Mouse (Mus musculus): ENCODE results near the gene Arpc4. TPM values are rescaled to one million over a fixed set of nuclear protein-coding genes. Genes with fewer than 3 reads are reported as not detected.
"Not testable (repeated sequence)": the region's sequence is repeated elsewhere in the genome, so short reads cannot be mapped to it uniquely, and the experiment has no call there.

The Arpc4 gene
- 10 to 100 TPM; 63.3 to 66.7 TPM for total RNA-seq (2021)
- long read RNA-seq, experiment 1, transcript Arpc4-201 (6 exons, 2,270 nt) = major isoform, 18 of 27 reads
- long read RNA-seq, experiment 1, partial matches to known transcripts = 5 of 27 reads
- long read RNA-seq, experiment 1, other reads (novel, unspliced or antisense) = 4 of 27 reads
- long read RNA-seq, experiment 2, transcript Arpc4-201 (6 exons, 2,270 nt) = major isoform, 14 of 20 reads
- long read RNA-seq, experiment 2, partial matches to known transcripts = 4 of 20 reads
- long read RNA-seq, experiment 2, other reads (novel, unspliced or antisense) = 2 of 20 reads

DNA sequence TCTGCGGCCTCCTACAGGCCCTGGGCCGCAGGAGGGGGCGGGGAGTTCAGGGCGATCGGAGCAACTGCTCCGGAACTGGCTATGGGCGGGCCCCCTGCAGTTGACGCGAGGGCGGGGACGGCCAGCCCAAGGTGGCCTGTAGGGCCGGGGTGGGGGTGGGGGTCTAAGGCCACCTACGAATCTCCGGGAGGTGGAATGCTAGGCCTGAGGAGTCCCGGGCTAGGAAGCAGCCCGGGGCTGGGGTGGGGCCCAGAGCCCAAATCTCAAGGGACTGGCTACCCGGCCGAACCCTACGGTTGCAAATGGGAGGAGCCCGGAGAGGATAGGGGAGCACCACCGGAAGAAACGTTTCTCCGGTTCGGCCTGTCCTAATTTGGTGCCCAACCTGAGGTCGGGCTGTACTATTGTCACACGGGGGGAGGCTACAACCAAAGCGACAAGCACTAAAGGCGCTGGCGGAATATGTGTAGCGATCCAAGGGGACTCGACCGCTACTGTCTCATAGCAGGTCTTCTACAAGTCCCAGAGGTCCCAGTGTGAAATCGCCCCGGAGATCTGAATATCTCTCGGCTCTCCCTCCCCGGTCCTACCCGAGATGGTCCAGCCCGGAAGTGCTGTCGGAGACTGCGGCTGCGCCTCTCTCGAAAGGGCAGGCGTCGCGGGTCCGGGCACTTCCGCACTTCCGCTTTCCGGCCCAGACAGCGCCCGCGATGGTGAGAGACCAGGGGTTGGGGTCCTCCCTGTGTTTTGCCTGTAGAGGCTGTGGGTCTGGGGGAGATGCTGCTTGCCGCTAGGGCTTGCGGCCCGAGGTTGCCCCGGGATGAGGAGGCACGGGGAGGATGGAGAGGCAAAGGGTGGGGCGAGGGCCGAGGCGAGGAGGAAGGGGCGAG is at the start of gene Arpc4, which contains the start of gene Tada3:
Gene Arpc4 (plus strand): TSS at position 620 of the 890 bp plus-strand sequence.
Gene Tada3 (minus strand): TSS at position 388 of the 890 bp plus-strand sequence.
- peak; percentile 95 for DNase-seq

DNA sequence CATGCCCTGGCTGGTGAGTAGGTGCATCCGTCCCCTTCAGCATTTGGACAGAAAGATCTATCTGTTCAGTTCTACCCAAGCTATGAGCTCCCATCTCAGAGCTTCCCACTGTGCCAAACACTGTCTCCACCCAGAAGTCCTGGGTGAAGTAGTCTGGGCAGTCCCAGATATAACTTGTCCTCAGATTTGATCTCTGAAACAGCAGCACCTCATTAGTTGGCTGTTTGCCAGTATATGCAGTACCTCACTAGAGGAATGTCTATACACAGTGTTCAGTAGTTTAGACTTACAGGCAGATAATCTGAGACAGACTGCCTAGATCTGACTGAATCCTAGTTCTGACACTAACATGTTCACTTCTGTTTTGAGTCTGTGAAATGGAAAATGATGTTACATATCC is 48.5 kb upstream of the Arpc4 start:
- no peak for DNase-seq

- peak in 1 of 2 experiments; percentile 54 for DNase-seq
Measured at GRCm38 (mm10) chr6:113330547-113330946, 47.4 kb upstream of the Arpc4 start.

- no peak for DNase-seq
Measured at GRCm38 (mm10) chr6:113331721-113332120, 46.2 kb upstream of the Arpc4 start.

- not testable (repeated sequence) for DNase-seq
Measured at GRCm38 (mm10) chr6:113332734-113333133, 45.2 kb upstream of the Arpc4 start.

- DNase-seq = peak; percentile 58 to 61
Measured at GRCm38 (mm10) chr6:113333137-113333950, 44.6 kb upstream of the Arpc4 start.

GRCm38 (mm10) chr6:113334216-113334615 is 43.7 kb upstream of the Arpc4 start:
- no peak for DNase-seq

DNA sequence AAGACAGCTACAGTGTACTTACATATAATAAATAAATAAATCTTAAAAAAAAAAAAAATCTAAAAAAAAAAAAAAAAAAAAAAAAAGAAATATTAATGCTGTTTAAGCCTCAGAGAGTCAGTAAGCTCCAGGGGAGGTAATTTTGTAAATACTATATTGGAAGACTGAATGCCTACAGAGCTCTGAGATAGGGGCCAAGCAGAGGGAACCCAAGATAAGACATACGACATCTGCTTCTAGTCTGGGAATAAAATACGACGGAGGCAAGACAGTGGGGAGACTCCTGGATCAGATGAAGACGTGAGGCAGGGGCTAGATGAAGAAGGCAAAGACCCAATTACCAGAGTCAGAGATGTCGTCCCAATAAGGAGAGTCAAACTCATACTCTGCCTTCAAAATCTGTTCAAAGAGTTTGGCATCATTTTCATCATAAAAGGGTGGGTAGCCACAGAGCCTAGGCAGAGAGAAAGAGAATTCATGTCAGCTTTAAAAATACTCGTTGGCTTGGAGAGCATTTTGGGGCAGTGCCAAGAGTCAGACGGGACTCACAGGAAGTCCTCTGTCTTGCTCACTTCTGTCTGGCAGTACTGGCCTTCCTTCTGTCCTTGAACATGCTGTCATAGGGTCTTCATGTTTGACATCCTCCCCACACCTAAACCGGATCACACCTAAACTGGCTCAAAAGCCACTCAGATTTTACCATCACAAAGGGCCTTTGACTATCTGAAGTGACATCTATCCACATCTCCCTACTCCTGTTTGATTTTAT is 40.9 kb upstream of the Arpc4 start:
- DNase-seq = peak; percentile 55 to 56

DNA sequence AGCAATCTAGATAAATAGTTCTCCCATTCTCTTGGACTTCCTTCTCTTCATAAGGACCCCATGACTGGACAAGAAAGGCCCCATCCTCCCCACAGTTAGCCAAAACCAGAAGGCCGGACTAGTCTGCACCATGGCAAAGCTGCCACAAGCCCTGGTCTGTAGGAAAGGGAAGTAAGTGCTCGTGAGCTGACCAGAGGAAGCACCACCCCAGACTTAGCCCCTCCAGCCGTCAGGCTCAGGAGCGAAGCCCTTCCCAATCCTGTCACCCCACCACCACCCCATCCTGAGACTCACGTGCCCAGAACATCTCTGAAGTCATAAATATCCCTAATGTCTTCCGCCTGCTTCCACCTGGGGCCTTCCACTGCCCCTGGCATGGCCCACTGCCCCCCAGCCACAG is 36.3 kb upstream of the Arpc4 start:
- DNase-seq = peak in 1 of 2 experiments; percentile 59

DNA sequence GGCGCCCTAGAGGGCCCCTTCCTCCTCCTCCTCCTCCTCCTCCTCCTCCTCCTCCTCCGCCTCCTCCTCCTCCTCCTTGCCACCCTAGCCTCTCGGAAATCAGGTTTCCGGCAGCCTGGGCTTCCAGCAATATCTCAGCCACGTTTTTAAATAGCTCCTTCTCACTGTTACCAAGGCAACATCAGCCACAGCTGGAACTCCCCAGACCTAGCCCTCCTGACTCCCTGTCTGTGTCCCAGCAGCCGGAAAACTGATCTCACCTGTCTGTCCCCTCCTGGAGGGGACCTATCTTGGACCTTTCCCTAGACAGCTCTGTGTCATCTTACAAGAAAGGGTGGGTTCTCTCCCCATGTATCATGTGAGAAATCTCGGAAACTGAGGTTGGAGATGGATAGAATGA is 35.6 kb upstream of the Arpc4 start:
- DNase-seq = no peak

DNA sequence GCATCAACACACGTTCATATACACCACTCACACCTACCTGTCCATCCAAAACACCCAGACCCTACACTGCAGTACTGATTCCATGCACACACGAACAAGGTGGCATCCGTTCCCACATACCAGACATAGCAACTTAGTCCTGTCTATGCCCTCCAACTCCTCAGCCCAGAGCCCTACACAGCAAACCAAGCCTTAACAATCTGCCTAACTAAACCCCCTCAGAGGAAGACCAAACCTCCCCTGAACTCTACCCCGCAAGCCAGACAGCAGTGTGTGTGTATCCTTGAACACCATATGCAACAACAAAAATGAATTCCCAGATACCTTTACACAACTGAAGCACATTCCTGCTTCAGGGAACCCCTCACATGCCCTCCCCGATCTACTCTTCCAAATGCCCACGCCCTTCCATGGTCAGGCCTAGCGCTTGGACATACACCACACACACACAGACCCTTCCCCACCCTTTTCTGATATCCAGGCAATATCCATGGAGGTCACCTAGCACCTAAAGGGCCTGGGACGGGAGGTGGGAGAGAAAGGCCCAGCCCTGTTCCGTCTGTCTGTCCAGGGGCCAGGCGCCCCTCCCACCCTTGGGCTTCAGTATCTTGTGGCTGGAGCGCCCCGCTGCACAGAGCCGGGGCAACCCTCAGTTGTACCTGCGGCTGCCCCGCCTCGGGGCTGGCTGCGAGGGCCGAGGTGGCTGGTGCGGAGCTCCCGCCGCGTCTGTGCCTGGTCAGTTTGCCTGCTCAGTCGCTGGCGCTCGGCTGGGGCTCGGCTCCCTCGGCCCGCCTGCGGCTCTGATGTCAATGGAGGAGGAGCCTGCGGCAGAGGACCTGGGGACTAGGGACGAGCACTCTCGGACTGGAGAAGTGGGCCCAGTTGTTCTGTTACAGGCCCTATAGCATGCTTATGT is 34.5 kb upstream of the Arpc4 start, which contains the start of gene Camk1:
Gene Camk1 (minus strand): TSS at position 808 of the 916 bp plus-strand sequence.
- peak; percentile 90 to 93 for DNase-seq

DNA sequence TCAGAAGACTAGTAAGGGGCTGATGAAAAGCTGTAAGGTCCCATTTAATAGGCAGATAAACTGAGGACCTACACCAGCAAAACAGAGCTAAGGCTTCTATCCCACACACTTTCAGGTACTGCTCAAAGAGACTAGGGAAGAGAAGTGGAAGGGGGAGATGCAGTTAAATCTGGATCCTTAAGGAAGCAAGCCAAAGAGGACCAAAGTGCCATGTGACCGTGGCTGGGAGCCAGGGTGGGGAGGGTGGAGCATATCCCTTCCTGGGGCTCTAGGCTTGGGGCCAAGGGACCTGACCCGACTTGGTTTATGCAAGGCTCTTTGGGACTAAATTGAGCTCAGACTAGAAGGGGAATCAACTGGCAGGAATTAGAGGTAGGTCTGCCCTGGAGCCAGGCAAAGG is 33.6 kb upstream of the Arpc4 start:
- peak; percentile 92 for DNase-seq

- DNase-seq = no peak
Measured at GRCm38 (mm10) chr6:113346897-113347296, 31.0 kb upstream of the Arpc4 start.

DNA sequence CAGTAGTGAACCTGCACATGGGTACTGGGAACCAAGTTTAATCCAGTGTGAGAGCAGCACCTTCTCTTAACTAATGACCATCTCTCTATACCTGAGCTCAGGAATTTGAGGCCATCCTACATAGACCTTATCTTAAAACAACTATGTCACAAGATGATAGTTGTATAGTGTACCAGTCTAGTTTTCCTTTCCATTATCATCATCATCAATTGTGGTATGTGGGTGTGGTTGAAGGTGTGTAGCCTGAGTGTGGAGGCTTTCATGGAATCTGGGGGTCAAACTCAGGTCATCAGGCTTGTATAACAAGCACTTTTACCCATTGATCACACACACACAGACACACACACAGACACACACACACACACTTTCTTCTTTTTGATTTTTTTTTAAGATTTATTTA is 27.4 kb upstream of the Arpc4 start:
- no peak for DNase-seq

DNA sequence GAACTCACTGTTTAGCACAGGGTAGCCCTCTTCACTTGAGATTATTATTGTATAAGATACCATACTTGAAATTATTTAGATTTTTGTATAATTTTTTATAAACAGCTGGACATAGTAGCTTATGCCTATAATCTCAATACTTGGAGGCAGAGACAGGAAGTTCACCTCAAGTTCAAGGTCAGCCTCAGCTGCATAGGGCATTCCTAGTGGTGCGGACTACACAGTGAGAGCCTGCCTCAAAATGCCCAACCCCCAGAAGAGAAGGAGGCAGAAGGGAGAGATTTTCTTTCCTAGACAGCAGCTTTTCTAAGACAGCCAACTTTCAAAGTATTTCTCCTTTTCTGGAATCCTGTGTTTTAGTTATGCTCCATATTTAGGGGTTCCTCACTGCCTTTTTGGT is 26.8 kb upstream of the Arpc4 start:
- DNase-seq = no peak

- DNase-seq = no peak
Measured at GRCm38 (mm10) chr6:113351653-113352052, 26.3 kb upstream of the Arpc4 start.

DNA sequence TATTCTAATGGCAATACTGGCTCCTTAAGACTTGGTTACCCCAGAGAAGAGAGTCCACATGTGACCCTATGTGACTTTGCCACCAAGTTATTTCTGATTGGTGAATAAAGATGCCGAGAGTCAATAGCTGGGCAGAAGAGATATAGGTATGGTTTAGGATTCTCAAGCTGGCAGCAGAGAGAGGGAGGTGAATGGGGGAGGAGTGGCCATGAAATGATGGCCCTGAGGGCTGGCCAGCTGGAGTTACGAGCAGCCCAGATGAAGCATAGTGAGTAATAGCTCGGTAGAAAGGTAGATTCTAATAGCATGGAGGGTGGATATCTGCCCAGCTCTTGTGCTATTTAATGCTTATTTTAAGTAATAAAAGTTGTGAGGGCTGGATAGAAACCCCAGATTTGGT is 25.1 kb upstream of the Arpc4 start:
- no peak for DNase-seq

DNA sequence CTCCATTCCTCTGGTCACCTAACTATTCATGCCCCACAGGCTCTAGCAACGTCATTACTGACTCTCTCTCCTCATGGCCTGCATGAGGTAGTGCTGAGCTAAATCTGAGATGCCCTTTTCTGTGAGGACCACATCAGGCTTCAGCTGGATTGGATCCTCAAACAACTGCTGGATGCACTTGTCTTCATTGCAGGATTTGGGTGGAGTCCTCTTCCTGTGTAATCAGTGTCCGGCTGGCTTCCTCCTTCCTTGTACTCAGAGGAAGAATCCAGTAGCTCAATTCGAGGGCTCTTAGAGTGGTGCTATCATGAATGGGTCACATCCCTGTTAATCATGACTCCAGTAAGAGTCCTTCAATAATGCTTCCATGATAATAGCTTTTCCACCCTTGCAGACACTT is 24.2 kb upstream of the Arpc4 start:
- DNase-seq = peak in 1 of 2 experiments; percentile 46

DNA sequence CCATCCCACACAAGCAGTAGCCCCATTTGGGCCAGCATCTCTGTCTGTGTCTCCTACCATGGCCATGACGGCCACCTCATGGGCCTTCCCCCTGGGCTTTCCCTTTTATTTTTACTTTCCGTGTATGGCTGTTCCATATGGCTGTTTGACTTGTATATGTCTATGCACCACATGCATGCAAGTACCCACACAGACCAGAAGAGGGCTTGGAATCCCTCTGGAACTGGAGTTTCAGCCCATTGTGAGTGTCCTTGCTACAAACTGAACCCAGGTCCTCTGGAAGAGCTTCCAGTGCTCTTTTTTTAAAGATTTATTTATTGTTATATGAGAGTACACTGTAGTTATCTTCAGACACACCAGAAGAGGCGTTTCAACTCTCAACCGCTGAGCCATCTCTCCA is 16.4 kb upstream of the Arpc4 start:
- no peak for DNase-seq

- no peak for DNase-seq
Measured at GRCm38 (mm10) chr6:113362241-113362640, 15.7 kb upstream of the Arpc4 start.

All from heart, adult 18-20 months (tissue).